Mouse (Mus musculus) liver, embryonic 13.5 days (tissue): Measurements from ENCODE around the gene Iqcn. TPM values are rescaled to one million over a fixed set of nuclear protein-coding genes. Genes with fewer than 3 reads are reported as not detected.

ENCODE experiments used
- ATAC-seq: fragments of 200-750 bp; cut with Nextera tagmentation; 2 replicates; pipeline ENCODE4 v1.8.0; 2017; ENCODE audit warnings: low read depth, mild to moderate bottlenecking, moderate number of reproducible peaks, moderate library complexity
- DNase-seq: peaks from one replicate; pipeline ENCODE4 v3.0.0; 2022
- H3K27ac ChIP-seq: fragments of 300-500 bp; sonication (generic); 2 replicates; pipeline ENCODE4 v1.5.1; 2015; ENCODE audit warnings: moderate library complexity, mild to moderate bottlenecking, inconsistent platforms
- H3K27me3 ChIP-seq: fragments of 300-500 bp; sonication (generic); 2 replicates; pipeline ENCODE4 v1.6.1; 2015; ENCODE audit warnings: mild to moderate bottlenecking, inconsistent platforms
- H3K36me3 ChIP-seq: fragments of 300-500 bp; sonication (generic); 2 replicates; pipeline ENCODE4 v1.6.1; 2015; ENCODE audit warnings: mild to moderate bottlenecking, inconsistent platforms
- H3K4me1 ChIP-seq: fragments of 300-500 bp; sonication (generic); replicated peaks from 2 replicates; pipeline ENCODE4 v1.6.1; 2015; ENCODE audit warnings: inconsistent platforms
- H3K4me2 ChIP-seq: fragments of 300-500 bp; sonication (generic); 2 replicates; pipeline ENCODE4 v1.6.1; 2015; ENCODE audit warnings: inconsistent platforms, mild to moderate bottlenecking, moderate library complexity
- H3K4me3 ChIP-seq: fragments of 300-500 bp; sonication (generic); replicated peaks from 2 replicates; pipeline ENCODE4 v1.5.1; 2015; ENCODE audit warnings: mild to moderate bottlenecking, inconsistent platforms
- H3K9ac ChIP-seq: fragments of 300-500 bp; sonication (generic); 2 replicates; pipeline ENCODE4 v1.6.1; 2015; ENCODE audit warnings: mild to moderate bottlenecking, inconsistent platforms
- H3K9me3 ChIP-seq: fragments of 300-500 bp; sonication (generic); replicated peaks from 2 replicates; pipeline ENCODE4 v1.6.1; 2016; ENCODE audit warnings: inconsistent platforms
- WGBS: fragments of 180-500 bp; shearing (Covaris S2); methylation state at CpG from one replicate; pipeline ENCODE4 v1.1.7; 2015; ENCODE audit not compliant: insufficient replicate concordance; 5-methylcytosine and 5-hydroxymethylcytosine counted together
- polyA plus RNA-seq: library from polyadenylated mRNA; unstranded; fragments of >200 nt; fragmentation: Nextera tagmentation; extraction: Ambion mirVana; gene quantifications from 2 replicates; pipeline ENCODE4 v1.2.1, GENCODE M21; 2015

Gene Iqcn
- polyA plus RNA-seq, 1 experiment from 2014 or later, result not detected

- Histone ChIP-seq H3K4me2 (no peak overlapping the region), H3K27ac (no peak overlapping the region), H3K36me3 (no peaks in the 10 kb centered on the region), H3K4me3 (no peak overlapping the region), H3K4me1 (peaks cover 25% of the 10 kb centered on the region), H3K9ac (no peak overlapping the region), H3K9me3 (no peaks in the 10 kb centered on the region), H3K27me3 (peaks cover 72% of the 10 kb centered on the region)
- DNase-seq, result no peak
- WGBS, result 78% methylated on average over 23 of the region's 23 CpGs
- ATAC-seq, result no peak
These were observed 45.2 kb downstream of the Iqcn start for GRCm38 (mm10) chr8:70748246-70749096.

DNA sequence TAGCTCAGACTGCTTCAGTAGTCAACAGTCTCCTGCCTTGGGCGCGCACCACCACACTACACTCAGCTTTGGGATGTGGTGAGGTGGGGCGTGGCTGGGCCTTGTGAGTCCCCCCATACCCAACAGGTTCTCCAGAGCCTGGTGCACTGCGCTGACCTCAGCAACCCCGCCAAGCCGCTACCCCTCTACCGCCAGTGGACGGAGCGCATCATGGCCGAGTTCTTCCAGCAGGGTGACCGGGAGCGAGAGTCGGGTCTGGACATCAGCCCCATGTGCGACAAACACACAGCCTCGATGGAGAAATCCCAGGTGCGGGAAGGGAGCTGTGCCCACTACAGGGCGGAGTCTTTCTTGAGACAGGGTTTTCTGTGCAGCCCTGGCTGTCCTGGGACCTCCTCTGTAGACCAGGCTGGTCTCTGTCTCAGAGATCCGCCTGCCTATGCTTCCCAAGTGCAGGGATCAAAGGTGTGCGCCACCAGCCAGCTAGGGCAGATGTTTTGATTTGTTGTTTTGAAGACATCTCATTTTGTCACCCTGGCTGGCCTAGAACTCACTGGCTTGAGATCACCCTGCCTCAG, 45.9 kb downstream of the Iqcn start:
- Histone ChIP-seq H3K9me3 (no peaks in the 10 kb centered on the region), H3K4me1 (peaks cover 26% of the 10 kb centered on the region), H3K36me3 (no peaks in the 10 kb centered on the region), H3K27me3 (peaks cover 64% of the 10 kb centered on the region), H3K9ac (no peak overlapping the region), H3K4me3 (no peak overlapping the region), H3K4me2 (no peak overlapping the region), H3K27ac (no peak overlapping the region)
- DNase-seq (no peak), ATAC-seq (no peak)
- 62% methylated on average over 19 of the region's 19 CpGs for WGBS

- no peaks in the 10 kb centered on the region for H3K9me3 ChIP-seq
- no peak overlapping the region for H3K27ac ChIP-seq
- DNase-seq, result no peak
- no peaks in the 10 kb centered on the region for H3K36me3 ChIP-seq
- H3K4me2 ChIP-seq, result no peak overlapping the region
- H3K27me3 ChIP-seq, result peaks cover 54% of the 10 kb centered on the region
- no peak overlapping the region for H3K4me3 ChIP-seq
- no peak overlapping the region for H3K9ac ChIP-seq
- ATAC-seq, result no peak
- H3K4me1 ChIP-seq, result peaks cover 31% of the 10 kb centered on the region
- 69% methylated on average over 13 of the region's 13 CpGs for WGBS
These were observed 46.9 kb downstream of the Iqcn start for GRCm38 (mm10) chr8:70750128-70750680.

GRCm38 (mm10) chr8:70752000-70752764, 48.9 kb downstream of the Iqcn start:
- WGBS, result 24% methylated on average over 11 of the region's 11 CpGs
- Histone ChIP-seq H3K4me3 (no peak overlapping the region), H3K27me3 (peaks cover 34% of the 10 kb centered on the region), H3K4me2 (peak overlapping the region; percentile 61; the same call in 1 of the 2 replicates), H3K9me3 (no peaks in the 10 kb centered on the region), H3K4me1 (peaks cover 40% of the 10 kb centered on the region), H3K27ac (peak overlapping the region; percentile 77), H3K36me3 (peaks cover 9% of the 10 kb centered on the region), H3K9ac (no peak overlapping the region)
- ATAC-seq, result no peak
- DNase-seq, result no peak

DNA sequence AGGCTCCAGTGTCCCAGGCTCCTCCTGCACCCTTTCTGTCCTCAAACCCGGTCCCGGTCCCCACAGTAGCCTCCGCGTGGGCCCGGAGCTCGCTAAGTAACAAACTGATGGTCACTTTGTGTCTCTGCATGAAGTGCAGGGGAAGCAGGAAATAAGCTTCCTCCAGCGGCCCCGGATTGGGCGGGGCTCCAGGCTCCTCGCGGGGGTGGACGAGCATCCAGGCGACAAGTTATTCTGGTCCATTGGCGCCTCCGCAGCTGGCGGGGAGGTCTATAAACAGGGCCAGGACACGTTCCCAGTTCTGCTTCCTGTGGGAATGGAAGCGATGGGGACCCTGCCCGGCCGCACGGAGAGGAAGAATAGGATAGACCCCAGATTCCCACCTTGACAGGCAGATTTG, 49.9 kb downstream of the Iqcn start:
- Histone ChIP-seq H3K4me3 (peak overlapping the region; percentile 34), H3K9ac (peak overlapping the region; percentile 44), H3K9me3 (no peaks in the 10 kb centered on the region), H3K4me1 (peaks cover 40% of the 10 kb centered on the region), H3K4me2 (peak overlapping the region; percentile 61), H3K27ac (peak overlapping the region; percentile 77), H3K36me3 (peaks cover 16% of the 10 kb centered on the region), H3K27me3 (peaks cover 25% of the 10 kb centered on the region)
- DNase-seq (peak; percentile 59), ATAC-seq (no peak)
- WGBS, result 6% methylated on average over 21 of the region's 21 CpGs

DNA sequence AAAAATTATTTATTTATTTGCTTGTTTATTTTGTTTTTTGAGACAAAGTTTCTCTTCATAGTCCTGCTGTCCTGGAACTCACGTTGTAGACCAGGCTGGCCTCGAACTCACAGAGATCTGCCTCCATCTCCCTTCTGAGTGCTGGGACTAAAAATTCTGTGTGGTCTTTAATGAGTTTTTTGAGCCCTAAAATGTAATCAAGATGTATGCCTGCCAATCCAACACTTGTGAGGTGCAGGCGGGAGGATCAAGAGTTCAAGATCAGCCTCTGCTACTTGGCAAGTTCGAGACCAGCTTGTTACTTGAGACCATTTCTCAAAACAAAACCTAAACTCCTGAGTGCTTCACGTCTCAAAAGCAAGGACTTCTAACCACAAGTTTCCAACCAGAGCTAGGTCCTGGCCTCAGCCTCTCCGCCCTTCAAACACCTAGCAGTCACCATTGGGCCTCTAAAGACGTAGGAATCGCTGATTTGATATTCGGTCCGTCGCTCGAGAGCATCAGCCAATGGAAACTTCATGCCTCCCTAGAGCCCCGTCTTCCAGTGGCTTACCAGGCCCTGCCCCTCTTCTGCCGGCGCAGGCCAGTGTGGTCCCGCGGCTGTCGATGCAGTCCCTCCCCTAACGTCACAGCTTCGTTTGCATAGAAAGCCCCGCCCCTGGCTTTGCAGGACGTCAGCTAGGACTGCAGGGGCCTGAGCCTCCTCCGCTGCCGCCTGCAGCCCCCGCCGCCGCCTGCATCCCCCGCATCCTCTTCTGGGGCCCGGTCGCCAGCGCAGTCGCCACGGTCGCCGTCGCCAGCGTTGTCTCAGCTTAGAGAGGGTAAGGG, 51.0 kb downstream of the Iqcn start, which contains the start of gene Rab3a:
Gene Rab3a (plus strand): TSS at position 637 of the 828 bp plus-strand sequence.
- Histone ChIP-seq H3K4me2 (peak within 1 kb of the TSS; percentile 100), H3K4me3 (peak within 1 kb of the TSS; percentile 76), H3K36me3 (peaks cover 26% of the 10 kb centered on the region), H3K27ac (peak within 1 kb of the TSS; percentile 66), H3K9me3 (no peaks in the 10 kb centered on the region), H3K27me3 (peaks cover 14% of the 10 kb centered on the region), H3K9ac (peak within 1 kb of the TSS; percentile 84), H3K4me1 (peaks cover 48% of the 10 kb centered on the region)
- ATAC-seq (peak; percentile 98), DNase-seq (peak; percentile 98)
- WGBS, result 7% methylated on average over 37 of the region's 37 CpGs

- H3K9ac ChIP-seq, result peak overlapping the region; percentile 84
- DNase-seq, result no peak
- peaks cover 56% of the 10 kb centered on the region for H3K4me1 ChIP-seq
These were observed 51.8 kb downstream of the Iqcn start for GRCm38 (mm10) chr8:70754871-70755660.

GRCm38 (mm10) chr8:70755661-70756475, 52.6 kb downstream of the Iqcn start:
- H3K4me1 ChIP-seq, result peaks cover 61% of the 10 kb centered on the region
- no peaks in the 10 kb centered on the region for H3K9me3 ChIP-seq
- peak overlapping the region; percentile 76 for H3K4me3 ChIP-seq
- peak overlapping the region; percentile 100 for H3K4me2 ChIP-seq
- peak overlapping the region; percentile 84 for H3K9ac ChIP-seq
- H3K27ac ChIP-seq, result no peak overlapping the region; the same call in 1 of the 2 replicates
- peaks cover 26% of the 10 kb centered on the region for H3K36me3 ChIP-seq
- WGBS, result 80% methylated on average over 24 of the region's 24 CpGs
- ATAC-seq (no peak), DNase-seq (peak; percentile 0)
- no peaks in the 10 kb centered on the region for H3K27me3 ChIP-seq

More at GRCm38 (mm10) chr8:70754871-70755660, 51.8 kb downstream of the Iqcn start:
- H3K27me3 ChIP-seq, result peaks cover 6% of the 10 kb centered on the region; the same call in 1 of the 2 replicates
- peaks cover 26% of the 10 kb centered on the region for H3K36me3 ChIP-seq
- H3K27ac ChIP-seq, result peak overlapping the region; percentile 66; the same call in 1 of the 2 replicates
- peak; percentile 7 for ATAC-seq
- peak overlapping the region; percentile 76 for H3K4me3 ChIP-seq
- peak overlapping the region; percentile 100 for H3K4me2 ChIP-seq
- 14% methylated on average over 50 of the region's 50 CpGs for WGBS
- H3K9me3 ChIP-seq, result no peaks in the 10 kb centered on the region

DNA sequence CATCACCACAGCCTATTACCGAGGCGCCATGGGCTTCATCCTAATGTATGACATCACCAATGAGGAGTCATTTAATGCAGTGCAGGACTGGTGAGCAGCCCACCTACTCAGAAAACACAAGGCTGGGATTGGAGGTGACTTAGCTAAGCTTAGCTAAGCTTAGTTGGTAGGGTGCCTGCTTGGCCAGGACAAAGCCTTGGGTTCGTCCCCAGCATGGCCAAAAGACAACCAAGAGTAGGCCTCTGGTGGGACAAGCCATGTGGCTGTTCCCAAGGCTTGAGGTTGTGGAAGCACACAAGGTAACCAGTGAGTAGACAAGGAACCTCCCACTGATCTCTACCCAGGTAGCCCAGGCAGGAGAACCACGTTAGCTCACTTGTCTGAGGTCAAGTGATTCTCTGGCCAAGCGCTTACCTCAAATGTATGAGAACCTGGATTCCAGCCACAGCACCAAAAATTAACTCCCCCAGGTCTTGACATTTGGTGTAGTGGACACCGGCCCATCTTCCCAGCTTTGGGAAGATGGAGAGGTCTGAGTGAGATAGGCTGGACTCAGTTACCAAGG, 53.3 kb downstream of the Iqcn start:
- Histone ChIP-seq H3K4me3 (no peak overlapping the region), H3K36me3 (peaks cover 26% of the 10 kb centered on the region), H3K4me2 (no peak overlapping the region), H3K9ac (no peak overlapping the region), H3K27ac (no peak overlapping the region), H3K9me3 (no peaks in the 10 kb centered on the region), H3K27me3 (no peaks in the 10 kb centered on the region), H3K4me1 (peaks cover 66% of the 10 kb centered on the region)
- WGBS, result 88% methylated on average over 6 of the region's 6 CpGs
- ATAC-seq, result no peak
- peak; percentile 0 for DNase-seq
